Mouse (Mus musculus) embryo, embryonic 9.5 days (tissue): Measurements from ENCODE around the gene Lsm5.

Source experiments
- DNase-seq: peaks from one replicate; pipeline ENCODE4 v3.0.0-alpha.2; 2017; ENCODE audit errors: extremely low spot score

The Lsm5 gene

GRCm38 (mm10) chr6:56703931-56704900 lies at the start of gene Lsm5:
Lsm5 (minus strand) TSS chr6:56704710.
- DNase-seq, result peak; percentile 88

GRCm38 (mm10) chr6:56753719-56754118 lies 49.2 kb upstream of the Lsm5 start:
- DNase-seq, result no peak

- no peak for DNase-seq
These were observed 41.5 kb upstream of the Lsm5 start for GRCm38 (mm10) chr6:56745950-56746543.

- DNase-seq, result no peak
These were observed 28.0 kb upstream of the Lsm5 start for GRCm38 (mm10) chr6:56732545-56732944.

GRCm38 (mm10) chr6:56720877-56721276 lies 16.4 kb upstream of the Lsm5 start:
- DNase-seq, result no peak

- no peak for DNase-seq
These were observed 14.6 kb upstream of the Lsm5 start for GRCm38 (mm10) chr6:56719071-56719470.

GRCm38 (mm10) chr6:56715270-56715666 lies 10.8 kb upstream of the Lsm5 start:
- DNase-seq, result no peak

GRCm38 (mm10) chr6:56714574-56715269 lies 10.2 kb upstream of the Lsm5 start, which contains the start of gene Avl9:
Avl9 (plus strand) TSS chr6:56714899.
- DNase-seq, result peak; percentile 99

GRCm38 (mm10) chr6:56714186-56714573 lies 9.7 kb upstream of the Lsm5 start:
- DNase-seq, result no peak

GRCm38 (mm10) chr6:56692445-56692844 lies 12.1 kb downstream of the Lsm5 start:
- no peak for DNase-seq

- peak; percentile 77 for DNase-seq
These were observed 13.3 kb downstream of the Lsm5 start for GRCm38 (mm10) chr6:56691205-56691604.

GRCm38 (mm10) chr6:56688238-56688637 lies 16.3 kb downstream of the Lsm5 start:
- DNase-seq, result no peak

- no peak for DNase-seq
These were observed 40.1 kb downstream of the Lsm5 start for GRCm38 (mm10) chr6:56664410-56664809.

GRCm38 (mm10) chr6:56655393-56655792 lies 49.1 kb downstream of the Lsm5 start:
- no peak for DNase-seq

- DNase-seq, result peak; percentile 56
These were observed 52.4 kb downstream of the Lsm5 start for GRCm38 (mm10) chr6:56652121-56652592.
